Mouse (Mus musculus) kidney, adult 9 months (tissue): ENCODE results near the gene Pwwp2b.

Source experiments
- DNase-seq: peaks from one replicate; pipeline ENCODE4 v3.0.0; 2022

Gene Pwwp2b

DNA sequence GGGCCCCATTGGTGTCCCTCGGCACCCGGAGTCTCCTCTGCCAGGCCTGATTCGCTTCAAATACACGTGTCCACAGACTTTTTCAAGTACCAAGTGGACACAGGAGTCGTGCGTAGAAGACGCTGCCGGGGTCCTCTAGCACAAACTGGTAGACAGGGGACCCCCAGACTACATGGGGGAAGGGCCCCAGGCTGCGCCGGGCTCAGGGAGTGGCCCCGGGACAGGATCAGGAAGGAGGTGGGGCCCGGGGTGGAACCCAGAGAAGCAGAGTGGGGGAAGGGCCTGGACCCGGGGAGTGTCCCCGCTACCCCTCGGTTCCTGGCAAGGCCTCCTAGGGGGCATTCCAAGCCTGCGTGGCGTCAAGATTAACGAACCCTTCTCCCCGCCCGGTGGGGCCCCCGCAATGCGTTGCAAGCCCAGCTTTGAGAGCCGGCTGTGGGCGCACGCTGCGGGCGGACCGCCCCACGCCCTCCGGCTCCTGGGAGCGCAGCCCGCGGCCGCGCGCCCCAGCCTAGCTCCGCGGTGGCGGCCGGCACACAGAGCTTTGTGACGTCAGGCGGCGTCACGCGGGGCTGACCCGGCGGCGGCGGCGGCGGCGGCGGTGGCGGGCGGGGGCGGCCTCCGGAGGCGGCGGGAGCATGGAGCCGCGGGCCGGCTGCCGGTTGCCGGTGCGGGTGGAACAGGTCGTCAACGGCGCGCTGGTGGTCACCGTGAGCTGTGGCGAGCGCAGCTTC is at the start of gene Pwwp2b:
Pwwp2b (plus strand) TSS at position 602 of the 734 bp plus-strand sequence.
- DNase-seq: peak; percentile 71

- peak; percentile 68 for DNase-seq
Measured at GRCm38 (mm10) chr7:139200108-139200507, 48.2 kb upstream of the Pwwp2b start.

- no peak for DNase-seq
Measured at GRCm38 (mm10) chr7:139201209-139201608, 47.1 kb upstream of the Pwwp2b start.

DNA sequence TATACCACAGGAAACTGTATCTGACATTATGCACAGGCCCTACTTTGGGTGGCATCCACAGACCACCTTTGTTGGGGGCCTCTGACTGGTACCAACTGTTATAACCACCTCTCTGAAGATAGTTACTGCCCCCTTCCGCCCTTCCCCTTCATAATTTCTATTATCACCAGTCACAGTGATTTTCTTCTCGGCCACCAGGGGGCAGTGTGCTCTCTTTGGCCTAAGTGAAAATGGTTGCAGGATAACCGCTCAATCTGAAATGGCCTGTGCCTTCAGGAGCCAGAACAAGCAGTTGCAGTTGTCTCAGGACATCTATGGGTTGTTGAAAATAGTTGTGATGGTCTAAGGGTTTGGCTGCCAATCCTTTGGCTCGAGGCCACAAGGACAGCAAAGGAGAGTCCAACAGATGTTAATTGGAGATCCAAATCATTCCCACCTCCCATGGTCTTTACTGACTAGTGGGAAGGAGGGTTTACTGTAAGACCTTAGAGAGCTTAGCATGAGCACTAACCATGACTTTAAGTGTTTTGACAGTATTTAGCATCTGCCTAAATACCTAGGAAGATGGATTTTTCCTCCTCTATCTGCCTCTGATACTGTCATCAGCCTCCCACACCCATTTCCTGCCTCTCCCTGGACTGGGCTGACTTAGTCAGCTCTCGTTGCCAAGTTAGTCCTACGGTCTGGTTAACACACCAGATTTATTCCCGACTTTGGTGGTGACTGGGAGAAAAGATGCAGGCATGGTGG is 40.1 kb upstream of the Pwwp2b start:
- DNase-seq: peak; percentile 34

- peak; percentile 39 for DNase-seq
Measured at GRCm38 (mm10) chr7:139208773-139209095, 39.5 kb upstream of the Pwwp2b start.

- DNase-seq: no peak
Measured at GRCm38 (mm10) chr7:139211761-139212160, 36.5 kb upstream of the Pwwp2b start.

DNA sequence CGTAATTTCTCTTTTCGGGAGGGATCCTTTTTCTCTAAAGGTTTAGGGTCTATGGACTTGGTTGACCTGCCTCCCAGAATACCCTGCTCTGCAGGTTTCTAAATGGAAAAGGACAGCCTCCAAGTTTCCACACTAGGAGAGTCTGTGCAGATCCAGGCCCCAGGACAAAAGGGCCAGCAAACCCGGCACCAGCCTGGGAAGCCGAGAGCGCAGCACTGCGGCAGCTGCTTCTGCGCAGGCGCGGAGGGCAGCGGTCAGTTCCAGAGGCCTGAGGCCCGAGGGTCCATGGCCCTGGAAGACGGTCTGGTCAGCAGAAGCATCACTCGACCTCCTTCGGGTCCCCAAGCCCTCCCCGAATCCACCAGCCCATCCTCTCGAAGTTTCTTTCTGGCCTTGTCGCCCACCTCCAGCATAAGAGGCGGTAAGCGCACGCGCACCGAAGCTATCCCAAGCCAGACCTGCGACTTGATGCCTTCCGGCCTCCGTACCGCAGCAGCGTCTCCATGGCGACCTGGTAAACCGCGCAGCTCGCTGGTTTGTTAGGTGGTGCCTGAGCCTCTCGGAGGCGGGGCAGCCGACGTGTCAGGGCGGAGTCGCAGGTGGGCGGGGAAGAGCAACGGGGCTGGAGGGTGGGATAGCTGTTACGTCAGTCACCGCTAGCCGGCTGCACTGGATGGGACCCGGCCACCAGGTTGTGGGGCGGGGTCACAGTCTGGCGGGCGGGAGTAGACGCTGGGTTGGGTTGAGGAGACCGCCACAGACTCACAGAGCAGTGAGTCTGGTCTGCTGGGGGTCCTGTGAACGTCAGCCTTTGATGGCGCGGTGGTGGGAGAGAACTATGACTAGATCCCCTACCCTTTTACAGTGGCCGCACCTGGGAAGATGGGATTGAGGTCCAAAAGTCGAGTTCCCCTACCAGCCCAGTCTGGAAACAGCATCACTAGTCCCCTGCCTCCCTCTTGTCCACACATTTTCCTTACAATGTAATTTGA is 35.2 kb upstream of the Pwwp2b start, which contains the start of the genes Lrrc27 and Stk32c:
Lrrc27 (plus strand) TSS at position 235 of the 992 bp plus-strand sequence.
Stk32c (minus strand) TSS at position 554 of the 992 bp plus-strand sequence.
- DNase-seq: peak; percentile 99

DNA sequence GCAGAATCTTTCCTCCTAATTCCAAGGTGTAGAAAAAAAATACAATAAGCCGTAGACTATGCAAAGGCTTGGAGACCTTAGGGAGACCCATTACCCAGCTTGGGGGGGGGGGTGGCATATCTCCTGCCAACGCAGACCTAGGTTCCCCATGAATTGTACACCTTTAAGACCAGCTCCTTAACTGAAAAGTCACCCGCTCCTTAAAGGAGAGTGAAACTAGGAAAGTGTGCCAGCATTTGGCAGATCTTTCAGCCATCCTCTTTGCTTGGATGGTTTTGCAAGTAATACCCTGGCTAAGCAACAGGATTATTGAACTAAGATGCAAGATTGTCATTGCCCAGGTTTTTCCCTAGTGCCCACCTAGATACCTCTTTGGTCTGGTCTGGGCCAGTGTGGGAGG is 34.5 kb upstream of the Pwwp2b start:
- no peak for DNase-seq

- DNase-seq: no peak
Measured at GRCm38 (mm10) chr7:139214160-139214559, 34.1 kb upstream of the Pwwp2b start.

GRCm38 (mm10) chr7:139214596-139215340 is 33.5 kb upstream of the Pwwp2b start:
- DNase-seq: no peak

DNA sequence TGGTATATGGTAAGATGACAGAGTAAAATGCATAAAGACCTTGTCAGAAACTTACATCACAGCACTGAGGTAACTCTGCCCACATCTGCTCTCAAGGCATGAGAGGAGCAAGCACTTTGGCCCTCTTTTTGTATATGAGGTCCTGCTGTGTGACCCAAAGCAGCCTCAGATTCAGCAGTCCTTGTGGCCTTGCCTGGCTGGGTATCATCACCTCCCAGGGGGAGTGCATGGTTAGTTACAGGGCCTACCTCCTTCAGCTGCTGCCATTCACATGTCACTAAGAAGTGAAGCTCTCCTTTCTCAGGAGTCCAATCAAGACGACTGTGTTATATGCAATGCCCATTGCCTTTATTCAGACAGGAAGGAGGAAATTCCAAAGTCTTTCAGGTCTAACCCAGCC is 32.8 kb upstream of the Pwwp2b start:
- no peak for DNase-seq

DNA sequence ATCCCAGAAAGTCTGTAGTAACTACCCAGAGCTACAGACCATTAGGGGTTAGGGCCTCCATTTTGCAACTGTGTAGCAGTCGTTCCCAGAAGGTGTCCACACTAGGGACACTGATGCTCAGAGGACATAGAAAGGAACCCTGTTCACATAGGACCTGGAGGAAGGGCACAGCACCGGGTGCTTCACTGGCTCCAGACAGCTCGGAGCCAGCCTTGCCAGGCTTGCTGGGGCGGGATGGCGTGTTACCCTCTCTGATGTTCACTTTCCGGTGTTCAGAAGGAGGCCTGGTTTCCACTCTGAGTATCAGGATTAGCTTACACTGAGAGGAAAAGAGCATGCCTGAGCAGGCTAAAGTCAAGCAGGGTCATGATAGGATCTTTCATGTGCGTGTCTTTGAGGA is 32.3 kb upstream of the Pwwp2b start:
- DNase-seq: no peak

DNA sequence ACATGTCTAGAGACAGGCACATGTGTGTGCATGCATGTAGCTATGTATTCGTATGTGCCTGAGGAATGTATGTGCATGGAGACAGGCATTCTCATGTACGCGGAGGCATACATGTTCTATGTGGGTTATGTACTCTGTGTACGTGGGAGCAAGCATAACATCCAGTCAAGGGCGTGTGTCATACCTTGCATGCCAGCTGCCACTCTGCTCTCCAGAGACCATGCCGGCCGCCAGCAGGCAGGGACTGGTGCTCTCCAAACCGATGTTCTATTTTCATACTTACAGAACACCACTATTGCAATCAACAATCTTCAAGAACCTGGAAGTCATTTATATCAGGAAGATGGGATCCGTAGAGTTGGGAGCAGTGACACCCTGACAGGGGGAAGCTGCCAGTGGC is 31.8 kb upstream of the Pwwp2b start:
- DNase-seq: no peak

GRCm38 (mm10) chr7:139217046-139217445 is 31.2 kb upstream of the Pwwp2b start:
- DNase-seq: no peak

GRCm38 (mm10) chr7:139218641-139219415 is 29.5 kb upstream of the Pwwp2b start:
- peak; percentile 49 for DNase-seq

DNA sequence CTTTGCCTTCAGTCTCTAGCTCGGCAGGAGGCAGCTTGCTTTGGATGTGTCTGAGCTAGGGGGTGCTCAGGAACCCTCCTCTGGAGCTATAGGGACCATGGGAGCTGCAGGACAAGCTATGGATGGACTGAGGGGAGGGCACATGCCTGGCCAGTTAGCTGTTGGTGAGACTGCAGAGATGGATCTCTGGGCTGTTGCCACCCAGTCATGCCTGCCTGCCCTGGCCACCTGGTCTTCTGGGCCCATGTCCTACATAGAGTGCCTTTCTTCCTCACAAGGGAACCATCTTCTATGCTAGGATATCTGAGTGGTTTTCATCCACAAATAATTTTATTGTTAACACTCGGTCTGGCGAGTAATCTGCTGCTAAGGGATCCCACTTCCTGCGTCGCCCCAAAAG is 28.8 kb upstream of the Pwwp2b start:
- DNase-seq: no peak

DNA sequence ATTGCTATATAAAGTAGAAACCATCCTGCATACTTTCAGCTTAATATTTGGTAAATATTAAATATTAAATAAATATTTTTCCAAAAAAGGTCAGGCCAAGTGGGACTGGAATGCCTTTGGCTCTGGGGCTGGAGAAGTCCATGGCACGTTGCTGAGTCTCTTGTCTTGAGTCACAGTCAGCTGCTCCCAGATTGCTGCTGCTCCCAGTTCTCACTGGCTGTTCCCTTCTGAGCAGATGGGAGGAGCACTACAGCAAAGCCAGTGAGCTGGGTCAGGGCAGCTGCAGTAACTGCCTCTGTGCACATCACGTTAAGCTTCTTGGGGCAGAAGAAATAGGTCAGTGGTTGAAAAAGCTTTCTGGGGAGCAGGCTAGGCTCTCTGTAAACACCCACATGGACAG is 28.0 kb upstream of the Pwwp2b start:
- DNase-seq: no peak

DNA sequence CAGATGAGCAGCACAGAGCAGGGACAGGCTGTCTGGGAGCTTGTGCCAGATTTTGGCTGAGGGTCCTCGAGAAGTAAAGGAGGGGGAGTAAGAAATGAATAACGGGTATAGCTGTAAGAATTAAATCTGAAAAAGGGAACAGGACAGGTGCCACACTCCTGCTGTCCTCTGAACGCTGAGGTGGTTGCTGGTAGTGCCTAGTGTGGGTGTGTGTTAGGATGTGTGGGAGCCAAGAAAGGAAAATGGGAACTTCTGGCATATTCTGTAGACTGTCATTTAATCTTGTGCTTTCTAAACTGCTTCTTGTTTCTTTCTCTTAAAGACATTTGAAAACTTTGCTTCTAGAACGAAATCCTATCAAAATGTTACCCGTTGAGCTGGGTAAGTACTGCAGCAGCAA is 27.2 kb upstream of the Pwwp2b start:
- no peak for DNase-seq

DNA sequence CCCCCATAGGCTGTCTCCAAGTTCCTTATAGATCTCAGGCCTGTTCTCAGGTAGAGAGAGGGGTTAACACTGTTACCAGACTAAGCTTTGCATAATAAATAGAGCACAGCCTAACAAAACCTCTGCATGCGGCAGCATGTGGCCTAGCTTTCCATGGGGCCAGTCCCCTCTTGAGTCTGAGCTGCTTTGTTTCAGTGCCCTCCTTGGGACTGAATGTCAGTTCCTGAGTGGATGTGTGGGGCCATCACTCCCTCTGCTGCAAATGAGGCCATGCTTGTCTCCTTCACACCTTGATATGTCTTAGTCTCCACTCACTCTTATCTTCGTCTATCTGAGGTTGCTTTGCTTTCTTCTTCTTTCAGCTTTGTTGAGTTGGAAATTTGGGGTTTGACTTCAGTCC is 26.4 kb upstream of the Pwwp2b start:
- DNase-seq: no peak

GRCm38 (mm10) chr7:139222341-139222740 is 25.9 kb upstream of the Pwwp2b start:
- no peak for DNase-seq

- no peak for DNase-seq
Measured at GRCm38 (mm10) chr7:139224070-139224469, 24.2 kb upstream of the Pwwp2b start.

GRCm38 (mm10) chr7:139224725-139225124 is 23.6 kb upstream of the Pwwp2b start:
- peak; percentile 55 for DNase-seq
